Mouse (Mus musculus): Measurements from ENCODE around the gene Olfr91. TPM values are rescaled to one million over a fixed set of nuclear protein-coding genes. Genes with fewer than 3 reads are reported as not detected.
"Not testable (repeated sequence)": the region's sequence is repeated elsewhere in the genome, so short reads cannot be mapped to it uniquely, and the experiment has no call there.

The Olfr91 gene
- total RNA-seq (2021) = not detected
- long read RNA-seq, experiment 1 = 0 reads
- long read RNA-seq, experiment 2 = 0 reads

- DNase-seq = no peak
Measured at GRCm38 (mm10) chr17:37098178-37098577, at the start of gene Olfr91. TSS of gene Olfr91 (minus strand) at chr17:37098278.

GRCm38 (mm10) chr17:37131366-37131765 lies 33.3 kb upstream of the Olfr91 start:
- DNase-seq = not testable (repeated sequence)

GRCm38 (mm10) chr17:37119988-37120387 lies 21.9 kb upstream of the Olfr91 start, which contains the start of gene Olfr92:
TSS of gene Olfr92 (minus strand) at chr17:37120088.
- DNase-seq = no peak

- DNase-seq = no peak
Measured at GRCm38 (mm10) chr17:37093289-37093688, 4.8 kb downstream of the Olfr91 start.

GRCm38 (mm10) chr17:37092198-37092597 lies 5.9 kb downstream of the Olfr91 start:
- no peak for DNase-seq

- no peak for DNase-seq
Measured at GRCm38 (mm10) chr17:37088399-37088798, 9.7 kb downstream of the Olfr91 start, which contains the start of gene Olfr90. TSS of gene Olfr90 (minus strand) at chr17:37088499.

DNA sequence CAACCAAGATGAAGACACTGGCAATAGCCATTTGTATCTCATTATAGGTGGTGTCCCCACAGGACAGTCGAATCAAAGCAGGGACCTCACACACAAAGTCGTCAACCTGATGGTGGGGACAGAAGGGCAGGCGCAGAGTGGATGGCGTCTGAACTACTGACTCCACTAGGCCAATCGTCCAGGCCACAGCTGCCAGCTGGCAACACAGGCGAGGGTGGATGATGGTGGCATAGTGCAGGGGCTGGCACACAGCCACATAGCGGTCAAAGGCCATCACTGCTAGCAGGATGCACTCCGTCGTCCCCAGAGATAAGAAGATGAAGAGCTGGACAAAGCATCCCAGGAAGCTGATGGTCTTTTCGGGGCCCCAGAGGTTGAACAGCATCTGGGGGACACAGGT lies 12.5 kb downstream of the Olfr91 start:
- DNase-seq = no peak

DNA sequence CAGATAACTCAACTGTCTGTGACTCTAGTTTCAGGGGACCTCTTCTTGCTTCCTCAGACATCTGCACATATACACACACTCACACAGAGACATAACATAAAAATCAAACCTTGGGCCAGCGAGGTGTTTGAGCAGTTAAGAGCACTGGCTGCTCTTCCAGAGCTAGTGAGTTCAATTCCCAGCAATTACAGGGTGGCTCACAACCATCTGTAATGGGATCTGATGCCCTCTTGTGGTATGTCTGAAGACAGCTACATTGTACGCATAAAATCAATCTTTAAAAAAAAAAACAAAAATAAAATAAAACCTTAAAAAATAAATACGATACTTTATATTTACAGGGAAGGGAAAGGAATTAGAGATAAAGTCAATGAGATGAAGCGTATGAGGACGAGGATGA lies 13.4 kb downstream of the Olfr91 start:
- no peak for DNase-seq

GRCm38 (mm10) chr17:37083327-37083726 lies 14.8 kb downstream of the Olfr91 start:
- peak; percentile 45 to 72 for DNase-seq

DNA sequence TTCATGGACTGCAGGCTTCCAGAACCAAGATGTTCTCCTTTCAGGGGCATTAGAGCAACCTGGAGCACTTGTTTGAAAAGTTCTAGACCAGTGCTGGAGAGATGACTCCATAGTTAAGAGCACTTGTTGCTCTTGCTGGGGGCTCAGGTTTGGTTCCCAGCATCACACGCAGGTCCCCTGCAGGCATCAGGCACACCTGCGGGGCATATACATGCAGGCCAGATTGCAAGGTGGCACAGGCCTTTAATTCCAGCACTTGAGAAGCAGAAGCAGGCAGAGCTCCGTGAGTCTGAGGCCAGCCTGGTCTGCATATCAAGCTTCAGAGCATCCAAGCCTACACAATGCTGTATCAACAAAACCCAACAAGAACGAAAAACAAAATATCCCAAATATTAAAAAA lies 16.4 kb downstream of the Olfr91 start:
- DNase-seq = no peak

- peak; percentile 30 to 47 for DNase-seq
Measured at GRCm38 (mm10) chr17:37080119-37080518, 18.0 kb downstream of the Olfr91 start.

DNA sequence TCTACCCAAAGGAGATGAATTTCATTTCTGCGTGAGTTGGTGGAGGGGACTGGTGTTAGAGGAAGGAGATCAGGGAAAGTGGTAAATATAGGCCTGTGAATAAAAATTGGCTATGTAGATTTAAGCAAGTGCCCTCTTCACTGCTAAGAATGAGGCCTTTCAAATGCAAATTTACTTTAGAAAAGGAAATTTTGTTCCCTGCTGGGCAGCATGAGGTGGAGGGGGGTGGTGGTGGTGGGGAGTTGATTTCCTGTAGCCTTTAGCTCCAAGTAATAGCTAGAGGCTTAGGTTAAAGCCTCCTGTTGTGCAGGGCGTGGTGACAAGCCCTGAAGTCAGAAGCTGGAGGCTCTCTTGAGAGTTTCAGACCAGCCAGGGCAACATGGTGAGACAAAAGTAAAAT lies 19.1 kb downstream of the Olfr91 start:
- no peak for DNase-seq

- DNase-seq = no peak
Measured at GRCm38 (mm10) chr17:37078193-37078592, 19.9 kb downstream of the Olfr91 start.

- no peak for DNase-seq
Measured at GRCm38 (mm10) chr17:37075766-37076165, 22.3 kb downstream of the Olfr91 start.

DNA sequence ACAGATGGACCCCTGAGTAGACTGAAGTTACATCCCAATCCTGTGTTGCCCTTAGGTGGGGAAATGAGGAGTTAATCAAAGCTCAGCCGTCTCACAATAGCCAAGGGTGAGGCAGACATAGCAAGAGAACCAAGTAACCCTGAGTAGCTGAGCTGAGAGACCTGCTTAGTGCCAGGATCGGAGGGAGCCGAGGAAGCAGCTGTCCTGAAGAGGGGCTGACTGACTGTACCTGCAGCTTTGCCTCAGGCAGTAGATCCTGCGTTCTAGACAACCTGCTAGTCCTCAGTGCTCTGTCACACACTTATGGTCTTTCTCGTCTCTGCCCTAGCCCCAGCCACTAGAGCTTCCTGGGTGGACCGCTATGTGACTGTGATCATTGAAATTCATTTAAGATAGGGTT lies 22.9 kb downstream of the Olfr91 start:
- no peak for DNase-seq

- DNase-seq = no peak
Measured at GRCm38 (mm10) chr17:37072730-37073276, 25.3 kb downstream of the Olfr91 start.

DNA sequence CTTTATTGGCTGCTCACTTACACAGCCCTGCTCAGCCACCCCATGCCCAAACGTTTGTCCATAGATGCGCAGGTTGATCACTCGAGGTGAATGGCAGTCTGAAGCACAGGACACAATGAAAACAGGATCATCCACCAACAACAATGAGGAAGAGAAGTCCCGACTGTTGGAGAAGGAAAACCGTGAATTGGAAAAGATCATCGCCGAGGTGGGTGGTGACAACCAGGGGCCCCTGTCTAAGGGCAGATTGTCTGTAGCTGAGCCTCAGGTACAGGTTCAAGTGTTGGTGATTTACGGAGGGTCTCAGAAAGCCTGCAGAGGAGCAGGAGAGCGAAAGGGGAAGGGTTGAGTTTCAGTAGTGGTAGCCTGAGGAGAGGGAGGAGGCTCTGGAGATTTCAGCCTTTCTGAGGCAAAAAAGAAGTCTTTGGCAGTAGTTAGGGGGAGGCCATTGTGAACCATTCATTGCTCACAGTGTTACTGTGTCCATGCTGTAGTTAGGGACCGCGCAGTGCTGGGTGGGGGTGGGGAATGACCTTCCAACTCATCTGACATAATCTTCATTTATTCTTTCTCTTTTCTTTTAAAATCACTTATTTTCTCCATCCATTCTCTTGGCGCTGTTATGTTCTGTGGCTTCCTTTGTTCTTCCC lies 25.9 kb downstream of the Olfr91 start:
- DNase-seq = no peak

- DNase-seq = no peak
Measured at GRCm38 (mm10) chr17:37070121-37070520, 28.0 kb downstream of the Olfr91 start.

- no peak for DNase-seq
Measured at GRCm38 (mm10) chr17:37067861-37068260, 30.2 kb downstream of the Olfr91 start.

DNA sequence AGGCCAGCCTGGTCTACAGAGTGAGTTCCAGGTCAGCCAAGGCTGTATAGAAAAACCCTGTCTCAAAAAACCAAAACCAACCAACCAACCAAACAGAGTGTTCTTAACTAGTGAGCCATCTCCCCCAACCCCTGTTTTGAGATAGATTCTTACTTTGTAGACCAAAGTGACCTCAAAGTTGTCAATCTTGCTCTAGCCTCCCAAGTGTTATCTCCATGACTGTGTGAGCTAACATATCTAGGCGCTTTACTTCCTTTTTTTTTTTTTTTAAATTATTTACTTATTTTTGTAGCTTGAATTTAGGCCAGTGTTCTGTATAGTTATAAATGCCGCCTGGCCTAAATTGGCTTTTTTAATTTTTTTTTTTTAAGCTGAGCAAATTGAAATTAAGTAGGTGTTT lies 32.1 kb downstream of the Olfr91 start:
- no peak for DNase-seq

GRCm38 (mm10) chr17:37063686-37064495 lies 34.2 kb downstream of the Olfr91 start:
- no peak for DNase-seq

GRCm38 (mm10) chr17:37063063-37063462 lies 35.0 kb downstream of the Olfr91 start:
- DNase-seq = no peak

- DNase-seq = no peak
Measured at GRCm38 (mm10) chr17:37062101-37062641, 35.9 kb downstream of the Olfr91 start.

Measured in heart, adult 18-20 months (tissue).